Comparison of ENCODE assay signal across 27 mouse cellular contexts in the genomic region with DNA sequence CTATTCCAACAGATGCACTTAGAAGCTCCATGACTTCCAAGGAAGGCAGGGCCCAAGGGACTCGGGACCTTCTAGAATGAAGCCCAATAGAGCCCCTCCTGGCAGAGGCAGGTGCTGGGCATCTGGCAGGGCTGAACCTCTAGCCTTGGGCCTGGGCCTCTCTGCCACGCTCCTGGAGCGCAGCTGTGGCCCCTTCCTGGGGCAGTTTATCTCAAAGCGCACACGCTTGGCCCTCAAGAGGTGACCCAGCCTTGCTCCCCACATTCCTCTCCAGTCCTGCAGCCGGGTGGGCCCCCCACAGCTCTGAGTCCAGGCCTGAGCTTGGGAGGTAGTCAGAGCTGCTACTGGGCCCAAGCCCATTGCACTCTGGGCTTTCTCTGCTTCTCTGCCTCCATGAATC. TPM values are rescaled to one million over a fixed set of nuclear protein-coding genes. Genes with fewer than 3 reads are reported as not detected.
A peak's percentile ranks its signal among the peaks of the same experiment; 100 is the strongest.
DNase-seq lines count a peak whose midpoint lies in the region; ATAC-seq and TF ChIP-seq lines count a peak whose summit lies in the region.
"Had no signal": no experiment of that assay in that cellular context is flagged by ENCODE, and none has a peak within 500 bp of the region (broad histone marks: within the 10 kb centered on the region; RNA-seq: fewer than 3 reads in every experiment).

No protein-coding gene starts in this region.

- TF ChIP-seq CTCF in liver, postnatal 0 days (IDR thresholded peaks at IDR 0.05; ENCODE audit: low read depth): no peak

- peak; percentile 66 for DNase-seq in adrenal gland, adult 2 months
- DNase-seq in adrenal gland, postnatal 14 days: no peak
- no peak for DNase-seq in liver, embryonic 11.5 days (ENCODE audit: low spot score)
- DNase-seq in liver, postnatal 0 days: no peak
- DNase-seq in ovary, postnatal 36 days (ENCODE audit: low spot score): peak; percentile 60
- DNase-seq in ovary, postnatal 14 days (ENCODE audit: low spot score): no peak
- DNase-seq in frontal cortex, adult 2 months (ENCODE audit: extremely low spot score in 1 of 2, low spot score in 1 of 2): no peak
- DNase-seq: cerebellum, adult 9-10 months; gastrocnemius, postnatal 14 days; heart, adult 11 months; heart, postnatal 14 days; kidney, adult 11 months; kidney, postnatal 4 days; layer of hippocampus, adult 9-11 months; lung, adult 2 months; thymus, postnatal 25 days had no signal

- H3K4me3 ChIP-seq in liver, embryonic 11.5 days (ENCODE audit: low read depth, low read length): no peak overlapping the region
- no peak overlapping the region for H3K4me3 ChIP-seq in liver, postnatal 0 days (ENCODE audit: low read depth, low read length)
- H3K4me3 ChIP-seq: embryonic facial prominence, embryonic 15.5 days; forebrain, embryonic 15.5 days; heart, embryonic 13.5 days; hindbrain, embryonic 12.5 days; kidney, embryonic 15.5 days; neural tube, embryonic 15.5 days had no signal

- H3K27me3 ChIP-seq in liver, embryonic 11.5 days (replicated peaks; ENCODE audit: control insufficient read depth, insufficient read depth, low read length): peaks cover 2% of the 10 kb centered on the region
- 0 out of 2 replicates have a peak, but pooled peaks cover under 1% of the 10 kb centered on the region for H3K27me3 ChIP-seq in liver, postnatal 0 days (ENCODE audit: insufficient read depth, low read length)

- H3K9me3 ChIP-seq in liver, embryonic 11.5 days (ENCODE audit: control insufficient read depth, low read length): no peaks in the 10 kb centered on the region
- no peaks in the 10 kb centered on the region for H3K9me3 ChIP-seq in liver, postnatal 0 days (ENCODE audit: low read length)
- H3K9me3 ChIP-seq: embryonic facial prominence, embryonic 15.5 days; forebrain, embryonic 15.5 days; heart, embryonic 13.5 days; hindbrain, embryonic 12.5 days; kidney, embryonic 15.5 days; neural tube, embryonic 15.5 days had no signal

- ATAC-seq in liver, embryonic 11.5 days (replicated peaks; ENCODE audit: low FRiP score): peak; percentile 45; the same call in 1 of the 2 replicates
- no peak for ATAC-seq in liver, postnatal 0 days
- ATAC-seq: forebrain, embryonic 15.5 days had no signal

- TF ChIP-seq EP300 in liver, postnatal 0 days (IDR thresholded peaks at IDR 0.05; ENCODE audit: low read depth): no peak

- peak overlapping the region; percentile 25 for H3K4me2 ChIP-seq in liver, embryonic 11.5 days
- no peak overlapping the region for H3K4me2 ChIP-seq in liver, postnatal 0 days (ENCODE audit: low read depth, low read length)
- H3K4me2 ChIP-seq: embryonic facial prominence, embryonic 15.5 days; forebrain, embryonic 15.5 days; heart, embryonic 13.5 days; hindbrain, embryonic 12.5 days; kidney, embryonic 15.5 days; midbrain, embryonic 11.5 days; neural tube, embryonic 15.5 days had no signal

- H3K36me3 ChIP-seq in liver, embryonic 11.5 days (ENCODE audit: control insufficient read depth, insufficient read depth, low read length): no peaks in the 10 kb centered on the region
- H3K36me3 ChIP-seq in liver, postnatal 0 days (replicated peaks; ENCODE audit: insufficient read depth, low read length): no peaks in the 10 kb centered on the region
- H3K36me3 ChIP-seq: embryonic facial prominence, embryonic 15.5 days; forebrain, embryonic 15.5 days; heart, embryonic 13.5 days; hindbrain, embryonic 12.5 days; kidney, embryonic 15.5 days; neural tube, embryonic 15.5 days had no signal

- WGBS in liver, embryonic 11.5 days: 43% methylated on average over 6 of the region's 6 CpGs
- 50% methylated on average over 6 of the region's 6 CpGs for WGBS in liver, postnatal 0 days (ENCODE audit: insufficient replicate concordance)

- H3K9ac ChIP-seq in liver, embryonic 11.5 days (ENCODE audit: low read depth, low read length): 0 out of 2 replicates have a peak overlapping the region, but pooled peaks have one; percentile 5
- H3K9ac ChIP-seq in liver, postnatal 0 days (replicated peaks): no peak overlapping the region
- H3K9ac ChIP-seq: embryonic facial prominence, embryonic 15.5 days; forebrain, embryonic 15.5 days; heart, embryonic 13.5 days; hindbrain, embryonic 12.5 days; kidney, embryonic 15.5 days; neural tube, embryonic 15.5 days had no signal

- H3K27ac ChIP-seq in liver, embryonic 11.5 days (ENCODE audit: low read depth, low read length): no peak overlapping the region
- H3K27ac ChIP-seq in liver, postnatal 0 days (ENCODE audit: low read depth): no peak overlapping the region
- H3K27ac ChIP-seq: embryonic facial prominence, embryonic 15.5 days; forebrain, embryonic 15.5 days; heart, embryonic 13.5 days; hindbrain, embryonic 12.5 days; kidney, embryonic 15.5 days; macrophage; neural tube, embryonic 15.5 days had no signal

- H3K4me1 ChIP-seq in liver, embryonic 11.5 days (replicated peaks; ENCODE audit: control insufficient read depth, insufficient read depth, low read length): peaks cover 18% of the 10 kb centered on the region
- peaks cover 7% of the 10 kb centered on the region; the same call in 1 of the 2 replicates for H3K4me1 ChIP-seq in liver, postnatal 0 days (ENCODE audit: insufficient read depth)
- H3K4me1 ChIP-seq: embryonic facial prominence, embryonic 15.5 days; forebrain, embryonic 15.5 days; neural tube, embryonic 15.5 days had no signal

RNA-seq across cellular contexts. Expression of a gene that starts 5.0 kb away (rescaled TPM):
- total RNA-seq in adrenal gland, adult 2 months (2021): 100 to 1,000 TPM; 302 to 765 TPM
- polyA plus RNA-seq in adrenal gland, adult 2 months (2012; rRNA removed): 836 and 1,436 TPM in 2 replicates
- total RNA-seq in adrenal gland, postnatal 14 days (2021): 372 and 416 TPM in 2 replicates
- 0.11 and 0.25 TPM in 2 replicates for polyA plus RNA-seq in liver, embryonic 11.5 days (2014; fragmentation: Nextera tagmentation; extraction: Ambion mirVana)
- not detected in 2 replicates for polyA plus RNA-seq in liver, postnatal 0 days (2015; fragmentation: Nextera tagmentation; extraction: Ambion mirVana)
- polyA plus RNA-seq in frontal cortex, adult 2 months (2012; rRNA removed): 0.06 and 0.11 TPM in 2 replicates
- total RNA-seq: common myeloid progenitor, adult 5-6 weeks; gastrocnemius, postnatal 14 days; left cerebral cortex, adult 18-20 months; left cerebral cortex, postnatal 25 days had no signal
- polyA plus RNA-seq: heart, embryonic 13.5 days; macrophage had no signal

Comparison
In these comparisons a context has a peak if more than half of its experiments do, and no peak if none do; other contexts are left out.
1. DNase-seq: peak in adrenal gland, adult 2 months (single experiment) and ovary, postnatal 36 days (single experiment); none in adrenal gland, postnatal 14 days (single experiment), liver, embryonic 11.5 days (single experiment), liver, postnatal 0 days (single experiment), ovary, postnatal 14 days (single experiment) and frontal cortex, adult 2 months (0 of 2).
2. RNA of a gene that starts 5.0 kb away (polyA plus RNA-seq): 836 to 1,436 TPM in adrenal gland, adult 2 months; 0.11 to 0.25 TPM in liver, embryonic 11.5 days, 0.06 to 0.11 TPM in frontal cortex, adult 2 months and not detected in liver, postnatal 0 days; every median in the first group is over 100 times any median in the second.